Mouse (Mus musculus) kidney, embryonic 15.5 days (tissue): ENCODE measurements at regions not wholly inside any gene's neighbourhood (a gene's known extent, or its start where the extent isn't known, plus 50 kb on each side); places are given as distances from the start of the nearest gene placed in this dataset.
A peak's percentile ranks its signal among the peaks of the same experiment; 100 is the strongest.

Experiments
- ATAC-seq: fragments of 200-750 bp; cut with Nextera tagmentation; replicated peaks from 2 replicates; pipeline ENCODE4 v1.8.0; 2017; ENCODE audit warnings: moderate TSS enrichment; ENCODE audit not compliant: low FRiP score
- H3K27ac ChIP-seq: fragments of 300-500 bp; sonication (generic); 2 replicates; pipeline ENCODE4 v1.5.1; 2015; ENCODE audit warnings: mild to moderate bottlenecking, inconsistent platforms
- H3K27me3 ChIP-seq: fragments of 300-500 bp; sonication (generic); 2 replicates; pipeline ENCODE4 v1.6.1; 2015; ENCODE audit warnings: inconsistent platforms
- H3K36me3 ChIP-seq: fragments of 300-500 bp; sonication (generic); 2 replicates; pipeline ENCODE4 v1.6.1; 2015; ENCODE audit warnings: inconsistent platforms
- H3K4me1 ChIP-seq: fragments of 300-500 bp; sonication (generic); 2 replicates; pipeline ENCODE4 v1.6.1; 2015; ENCODE audit warnings: inconsistent platforms
- H3K4me2 ChIP-seq: fragments of 300-500 bp; sonication (generic); 2 replicates; pipeline ENCODE4 v1.6.1; 2015; ENCODE audit warnings: moderate library complexity, mild to moderate bottlenecking, inconsistent platforms
- H3K4me3 ChIP-seq: fragments of 300-500 bp; sonication (generic); replicated peaks from 2 replicates; pipeline ENCODE4 v1.5.1; 2015; ENCODE audit warnings: mild to moderate bottlenecking, inconsistent platforms
- H3K9ac ChIP-seq: fragments of 300-500 bp; sonication (generic); 2 replicates; pipeline ENCODE4 v1.6.1; 2015; ENCODE audit warnings: mild to moderate bottlenecking, inconsistent platforms
- H3K9me3 ChIP-seq: fragments of 300-500 bp; sonication (generic); replicated peaks from 2 replicates; pipeline ENCODE4 v1.6.1; 2016; ENCODE audit warnings: inconsistent platforms
- WGBS: fragments of 180-500 bp; shearing (Covaris S2); methylation state at CpG from one replicate; pipeline ENCODE4 v1.1.7; 2015; ENCODE audit warnings: mixed read lengths; 5-methylcytosine and 5-hydroxymethylcytosine counted together

GRCm38 (mm10) chr7:94650462-94650861 is 1520.6 kb upstream of the Tenm4 start:
- no peak overlapping the region for H3K9ac ChIP-seq
- H3K36me3 ChIP-seq, result no peaks in the 10 kb centered on the region
- 56% methylated on average over 1 of the region's 1 CpGs for WGBS
- no peak for ATAC-seq
- H3K4me3 ChIP-seq, result no peak overlapping the region
- H3K9me3 ChIP-seq, result no peaks in the 10 kb centered on the region
- H3K4me1 ChIP-seq, result no peaks in the 10 kb centered on the region
- H3K27ac ChIP-seq, result no peak overlapping the region
- H3K4me2 ChIP-seq, result no peak overlapping the region
- no peaks in the 10 kb centered on the region for H3K27me3 ChIP-seq

GRCm38 (mm10) chr7:94666392-94667155 is 1504.5 kb upstream of the Tenm4 start:
- no peak for ATAC-seq
- Histone ChIP-seq H3K27me3 (no peaks in the 10 kb centered on the region), H3K9ac (no peak overlapping the region), H3K36me3 (no peaks in the 10 kb centered on the region), H3K27ac (no peak overlapping the region), H3K9me3 (no peaks in the 10 kb centered on the region), H3K4me1 (no peaks in the 10 kb centered on the region), H3K4me2 (no peak overlapping the region), H3K4me3 (no peak overlapping the region)
- 86% methylated on average over 4 of the region's 4 CpGs for WGBS

- Histone ChIP-seq H3K9ac (no peak overlapping the region), H3K4me3 (no peak overlapping the region), H3K9me3 (no peaks in the 10 kb centered on the region), H3K36me3 (no peaks in the 10 kb centered on the region), H3K4me1 (no peaks in the 10 kb centered on the region), H3K27ac (no peak overlapping the region), H3K4me2 (no peak overlapping the region), H3K27me3 (no peaks in the 10 kb centered on the region)
- 49% methylated on average over 1 of the region's 1 CpGs for WGBS
- ATAC-seq, result no peak
Observed at GRCm38 (mm10) chr7:94668296-94668695, 1502.8 kb upstream of the Tenm4 start.

- no peak for ATAC-seq
- 73% methylated on average over 2 of the region's 2 CpGs for WGBS
- no peaks in the 10 kb centered on the region for H3K4me1 ChIP-seq
- H3K36me3 ChIP-seq, result no peaks in the 10 kb centered on the region
- no peak overlapping the region for H3K4me2 ChIP-seq
- no peaks in the 10 kb centered on the region for H3K9me3 ChIP-seq
- no peaks in the 10 kb centered on the region for H3K27me3 ChIP-seq
- no peak overlapping the region for H3K4me3 ChIP-seq
- no peak overlapping the region for H3K9ac ChIP-seq
- no peak overlapping the region for H3K27ac ChIP-seq
Observed at GRCm38 (mm10) chr7:94668836-94669396, 1502.1 kb upstream of the Tenm4 start.

- ATAC-seq, result no peak
Observed at GRCm38 (mm10) chr7:94687887-94688286, 1483.2 kb upstream of the Tenm4 start.

GRCm38 (mm10) chr7:94697214-94697613 is 1473.8 kb upstream of the Tenm4 start:
- H3K27ac ChIP-seq, result no peak overlapping the region
- H3K4me2 ChIP-seq, result no peak overlapping the region
- H3K4me3 ChIP-seq, result no peak overlapping the region
- ATAC-seq, result no peak
- no peaks in the 10 kb centered on the region for H3K27me3 ChIP-seq
- 84% methylated on average over 4 of the region's 4 CpGs for WGBS
- no peaks in the 10 kb centered on the region for H3K9me3 ChIP-seq
- no peaks in the 10 kb centered on the region for H3K4me1 ChIP-seq
- H3K9ac ChIP-seq, result no peak overlapping the region
- H3K36me3 ChIP-seq, result no peaks in the 10 kb centered on the region

More at GRCm38 (mm10) chr7:94687887-94688286, 1483.2 kb upstream of the Tenm4 start:
- 45% methylated on average over 2 of the region's 2 CpGs for WGBS
- Histone ChIP-seq H3K4me2 (no peak overlapping the region), H3K27ac (no peak overlapping the region), H3K9ac (no peak overlapping the region), H3K27me3 (no peaks in the 10 kb centered on the region), H3K9me3 (no peaks in the 10 kb centered on the region), H3K36me3 (no peaks in the 10 kb centered on the region), H3K4me3 (no peak overlapping the region), H3K4me1 (no peaks in the 10 kb centered on the region)

GRCm38 (mm10) chr7:94706457-94706856 is 1464.6 kb upstream of the Tenm4 start:
- H3K27me3 ChIP-seq, result no peaks in the 10 kb centered on the region
- H3K9ac ChIP-seq, result no peak overlapping the region
- H3K4me3 ChIP-seq, result no peak overlapping the region
- H3K27ac ChIP-seq, result no peak overlapping the region
- H3K4me2 ChIP-seq, result no peak overlapping the region
- no peaks in the 10 kb centered on the region for H3K4me1 ChIP-seq
- ATAC-seq, result no peak
- no peaks in the 10 kb centered on the region for H3K36me3 ChIP-seq
- no peaks in the 10 kb centered on the region for H3K9me3 ChIP-seq

- Histone ChIP-seq H3K4me2 (no peak overlapping the region), H3K9me3 (no peaks in the 10 kb centered on the region), H3K4me3 (no peak overlapping the region), H3K9ac (no peak overlapping the region), H3K27ac (no peak overlapping the region), H3K27me3 (no peaks in the 10 kb centered on the region), H3K4me1 (no peaks in the 10 kb centered on the region), H3K36me3 (no peaks in the 10 kb centered on the region)
- no peak for ATAC-seq
- WGBS, result 53% methylated on average over 1 of the region's 1 CpGs
Observed at GRCm38 (mm10) chr7:94733433-94733832, 1437.6 kb upstream of the Tenm4 start.

- H3K27ac ChIP-seq, result no peak overlapping the region
- H3K9me3 ChIP-seq, result no peaks in the 10 kb centered on the region
- ATAC-seq, result 0 out of 2 replicates have a peak, but pooled peaks have one; percentile 25
- no peak overlapping the region for H3K9ac ChIP-seq
- no peak overlapping the region for H3K4me3 ChIP-seq
- H3K36me3 ChIP-seq, result no peaks in the 10 kb centered on the region
- WGBS, result 51% methylated on average over 4 of the region's 4 CpGs
- no peaks in the 10 kb centered on the region for H3K4me1 ChIP-seq
- no peaks in the 10 kb centered on the region for H3K27me3 ChIP-seq
- H3K4me2 ChIP-seq, result no peak overlapping the region
Observed at GRCm38 (mm10) chr7:94734741-94735140, 1436.3 kb upstream of the Tenm4 start.
